Mouse (Mus musculus): ENCODE results near the gene Tsga10ip. TPM values are rescaled to one million over a fixed set of nuclear protein-coding genes. Genes with fewer than 3 reads are reported as not detected.
"Not testable (repeated sequence)": the region's sequence is repeated elsewhere in the genome, so short reads cannot be mapped to it uniquely, and the experiment has no call there.

The Tsga10ip gene
- polyA plus RNA-seq, 1 experiment from 2014 or later = 0.58 TPM

- H3K4me3 ChIP-seq = peak overlapping the region; percentile 11; the same call in 1 of the 2 replicates
- 94% methylated on average over 7 of the region's 7 CpGs for WGBS
- 0 out of 2 replicates have a peak, but pooled peaks cover 2% of the 10 kb centered on the region for H3K9me3 ChIP-seq
- H3K27me3 ChIP-seq (ENCODE audit: insufficient read depth, poor library complexity, severe bottlenecking) = no peaks in the 10 kb centered on the region
- peaks cover 91% of the 10 kb centered on the region for H3K36me3 ChIP-seq
- H3K4me1 ChIP-seq (replicated peaks) = peaks cover 9% of the 10 kb centered on the region
- no peak overlapping the region for H3K27ac ChIP-seq
- no peak for DNase-seq (ENCODE audit: low spot score)
Measured at GRCm38 (mm10) chr19:5372724-5373123, 29.6 kb downstream of the Tsga10ip start.

GRCm38 (mm10) chr19:5370932-5371331, 31.4 kb downstream of the Tsga10ip start:
- Histone ChIP-seq H3K36me3 (peaks cover 75% of the 10 kb centered on the region), H3K4me1 (replicated peaks) (peaks cover 16% of the 10 kb centered on the region), H3K27ac (no peak overlapping the region), H3K9me3 (0 out of 2 replicates have a peak, but pooled peaks cover 2% of the 10 kb centered on the region), H3K4me3 (no peak overlapping the region), H3K27me3 (ENCODE audit: insufficient read depth, poor library complexity, severe bottlenecking) (no peaks in the 10 kb centered on the region)
- DNase-seq (ENCODE audit: low spot score) = no peak
- WGBS = 87% methylated on average over 3 of the region's 3 CpGs

- H3K36me3 ChIP-seq = peaks cover 74% of the 10 kb centered on the region
- no peak for DNase-seq (ENCODE audit: low spot score)
- H3K27ac ChIP-seq = peak overlapping the region; percentile 99
- peak overlapping the region; percentile 76 for H3K4me3 ChIP-seq
- H3K9me3 ChIP-seq = 0 out of 2 replicates have a peak, but pooled peaks cover 2% of the 10 kb centered on the region
- H3K27me3 ChIP-seq (ENCODE audit: insufficient read depth, poor library complexity, severe bottlenecking) = no peaks in the 10 kb centered on the region
- peaks cover 28% of the 10 kb centered on the region for H3K4me1 ChIP-seq (replicated peaks)
- WGBS = 14% methylated on average over 11 of the region's 11 CpGs
Measured at GRCm38 (mm10) chr19:5367455-5367854, 34.9 kb downstream of the Tsga10ip start.

- 0 out of 2 replicates have a peak, but pooled peaks cover 2% of the 10 kb centered on the region for H3K9me3 ChIP-seq
- H3K36me3 ChIP-seq = peaks cover 69% of the 10 kb centered on the region
- H3K4me1 ChIP-seq (replicated peaks) = peaks cover 28% of the 10 kb centered on the region
- peak within 1 kb of the TSS; percentile 76 for H3K4me3 ChIP-seq
- WGBS = under 1% methylated on average over 33 of the region's 33 CpGs
- DNase-seq (ENCODE audit: low spot score) = no peak
- H3K27ac ChIP-seq = peak within 1 kb of the TSS; percentile 99
- no peaks in the 10 kb centered on the region for H3K27me3 ChIP-seq (ENCODE audit: insufficient read depth, poor library complexity, severe bottlenecking)
Measured at GRCm38 (mm10) chr19:5367053-5367359, 35.3 kb downstream of the Tsga10ip start, which contains the start of gene Banf1. Gene Banf1 (minus strand): TSS chr19:5367168.

GRCm38 (mm10) chr19:5366175-5367052, 35.9 kb downstream of the Tsga10ip start, which contains the start of gene Eif1ad:
Gene Eif1ad (plus strand): TSS chr19:5366741.
- H3K4me1 ChIP-seq (replicated peaks) = peaks cover 28% of the 10 kb centered on the region
- peak within 1 kb of the TSS; percentile 99 for H3K27ac ChIP-seq
- DNase-seq (ENCODE audit: low spot score) = peak; percentile 98
- WGBS = under 1% methylated on average over 90 of the region's 92 CpGs
- H3K36me3 ChIP-seq = peaks cover 63% of the 10 kb centered on the region
- peak within 1 kb of the TSS; percentile 76 for H3K4me3 ChIP-seq
- H3K27me3 ChIP-seq (ENCODE audit: insufficient read depth, poor library complexity, severe bottlenecking) = no peaks in the 10 kb centered on the region
- no peaks in the 10 kb centered on the region for H3K9me3 ChIP-seq

GRCm38 (mm10) chr19:5365751-5366150, 36.6 kb downstream of the Tsga10ip start:
- Histone ChIP-seq H3K9me3 (no peaks in the 10 kb centered on the region), H3K27me3 (ENCODE audit: insufficient read depth, poor library complexity, severe bottlenecking) (no peaks in the 10 kb centered on the region), H3K27ac (peak overlapping the region; percentile 99), H3K36me3 (peaks cover 56% of the 10 kb centered on the region), H3K4me1 (replicated peaks) (peaks cover 28% of the 10 kb centered on the region), H3K4me3 (peak overlapping the region; percentile 76)
- WGBS = 23% methylated on average over 11 of the region's 11 CpGs
- no peak for DNase-seq (ENCODE audit: low spot score)

- Histone ChIP-seq H3K4me1 (replicated peaks) (peaks cover 28% of the 10 kb centered on the region), H3K36me3 (peaks cover 40% of the 10 kb centered on the region), H3K9me3 (no peaks in the 10 kb centered on the region), H3K4me3 (no peak overlapping the region), H3K27me3 (ENCODE audit: insufficient read depth, poor library complexity, severe bottlenecking) (no peaks in the 10 kb centered on the region), H3K27ac (no peak overlapping the region)
- DNase-seq (ENCODE audit: low spot score) = no peak
- 89% methylated on average over 2 of the region's 2 CpGs for WGBS
Measured at GRCm38 (mm10) chr19:5364124-5364523, 38.2 kb downstream of the Tsga10ip start.

- 93% methylated on average over 2 of the region's 2 CpGs for WGBS
Measured at GRCm38 (mm10) chr19:5362186-5362585, 40.1 kb downstream of the Tsga10ip start.

GRCm38 (mm10) chr19:5356080-5356479, 46.2 kb downstream of the Tsga10ip start:
- no peaks in the 10 kb centered on the region; the same call in 1 of the 2 replicates for H3K36me3 ChIP-seq
- no CpG with 5 or more reads among the region's 1 CpGs for WGBS
- no peaks in the 10 kb centered on the region for H3K4me1 ChIP-seq (replicated peaks)
- no peak overlapping the region for H3K27ac ChIP-seq
- no peaks in the 10 kb centered on the region for H3K9me3 ChIP-seq
- no peak for DNase-seq (ENCODE audit: low spot score)
- no peak overlapping the region for H3K4me3 ChIP-seq
- 0 out of 2 replicates have a peak, but pooled peaks cover 3% of the 10 kb centered on the region for H3K27me3 ChIP-seq (ENCODE audit: insufficient read depth, poor library complexity, severe bottlenecking)

More at GRCm38 (mm10) chr19:5362186-5362585, 40.1 kb downstream of the Tsga10ip start:
- no peak for DNase-seq (ENCODE audit: low spot score)
- H3K9me3 ChIP-seq = no peaks in the 10 kb centered on the region
- no peaks in the 10 kb centered on the region for H3K27me3 ChIP-seq (ENCODE audit: insufficient read depth, poor library complexity, severe bottlenecking)
- H3K36me3 ChIP-seq = peaks cover 26% of the 10 kb centered on the region
- H3K4me1 ChIP-seq (replicated peaks) = peaks cover 15% of the 10 kb centered on the region
- no peak overlapping the region for H3K4me3 ChIP-seq
- no peak overlapping the region for H3K27ac ChIP-seq

GRCm38 (mm10) chr19:5353609-5354008, 48.7 kb downstream of the Tsga10ip start:
- peaks cover 19% of the 10 kb centered on the region for H3K27me3 ChIP-seq (ENCODE audit: insufficient read depth, poor library complexity, severe bottlenecking)
- no peaks in the 10 kb centered on the region for H3K36me3 ChIP-seq
- H3K27ac ChIP-seq = no peak overlapping the region
- H3K9me3 ChIP-seq = no peaks in the 10 kb centered on the region
- DNase-seq (ENCODE audit: low spot score) = no peak
- H3K4me3 ChIP-seq = no peak overlapping the region
- 89% methylated on average over 2 of the region's 2 CpGs for WGBS
- H3K4me1 ChIP-seq (replicated peaks) = peaks cover 6% of the 10 kb centered on the region

GRCm38 (mm10) chr19:5349502-5349873, 52.8 kb downstream of the Tsga10ip start, which contains the start of gene Cst6:
Gene Cst6 (minus strand): TSS chr19:5349574.
- 65% methylated on average over 6 of the region's 6 CpGs for WGBS
- H3K4me3 ChIP-seq = peak within 1 kb of the TSS; percentile 55

GRCm38 (mm10) chr19:5348526-5349501, 53.5 kb downstream of the Tsga10ip start:
- Histone ChIP-seq H3K4me3 (peak overlapping the region; percentile 55), H3K27me3 (ENCODE audit: insufficient read depth, poor library complexity, severe bottlenecking) (peaks cover 25% of the 10 kb centered on the region), H3K9me3 (no peaks in the 10 kb centered on the region), H3K36me3 (no peaks in the 10 kb centered on the region), H3K4me1 (replicated peaks) (peaks cover 6% of the 10 kb centered on the region), H3K27ac (peak overlapping the region; percentile 78)
- peak; percentile 25 for DNase-seq (ENCODE audit: low spot score)
- WGBS = 6% methylated on average over 34 of the region's 34 CpGs

More at GRCm38 (mm10) chr19:5349502-5349873, 52.8 kb downstream of the Tsga10ip start, which contains the start of gene Cst6:
- not testable (repeated sequence) for H3K9me3 ChIP-seq; H3K4me1 ChIP-seq (replicated peaks); H3K36me3 ChIP-seq; DNase-seq (ENCODE audit: low spot score)
- Histone ChIP-seq H3K27ac (peak within 1 kb of the TSS; percentile 78), H3K27me3 (ENCODE audit: insufficient read depth, poor library complexity, severe bottlenecking) (peaks cover 25% of the 10 kb centered on the region)
